Mouse (Mus musculus) thymus, postnatal 10 days (tissue): ENCODE data around the gene Dchs2.
"Not testable (repeated sequence)": the region's sequence is repeated elsewhere in the genome, so short reads cannot be mapped to it uniquely, and the experiment has no call there.

ENCODE experiments used
- DNase-seq, 2 experiments: peaks; one replicate each; pipeline ENCODE4 v3.0.0; 2021; ENCODE audit warnings: low spot score in 2 of 2

Dchs2 gene

DNA sequence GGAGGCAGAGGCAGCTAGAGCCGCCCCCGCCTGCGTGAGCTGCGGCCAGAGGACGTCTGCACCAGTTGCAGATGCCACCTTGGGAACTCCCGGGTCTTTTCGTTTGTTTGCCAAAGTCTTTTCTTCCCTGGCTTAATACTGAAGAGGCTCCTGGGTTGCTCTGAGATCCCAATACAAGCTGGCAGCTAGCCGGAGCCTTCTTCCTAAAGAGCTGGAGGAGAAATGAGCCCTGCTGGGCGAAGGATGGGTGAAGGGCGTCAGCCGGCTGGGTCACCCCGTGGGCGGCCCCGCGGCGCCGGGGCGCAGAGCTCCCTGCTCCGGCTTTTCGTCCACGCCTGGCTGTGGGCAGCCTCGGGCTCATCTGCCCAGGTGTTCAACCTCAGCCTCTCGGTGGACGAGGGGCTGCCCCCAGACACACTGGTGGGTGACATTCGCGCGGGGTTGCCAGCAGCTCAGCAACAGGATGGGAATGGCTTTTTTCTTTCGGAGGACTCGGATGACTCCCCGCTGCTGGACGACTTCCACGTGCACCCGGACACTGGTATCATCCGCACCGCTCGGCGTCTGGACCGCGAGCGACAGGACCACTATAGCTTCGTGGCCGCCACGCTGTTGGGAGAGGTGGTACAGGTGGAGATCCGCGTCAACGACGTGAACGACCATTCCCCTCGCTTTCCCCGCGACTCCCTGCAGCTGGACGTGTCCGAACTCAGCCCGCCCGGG lies at the start of gene Dchs2:
TSS of gene Dchs2 (plus strand) at position 223 of the 723 bp plus-strand sequence.
- DNase-seq: no peak

DNA sequence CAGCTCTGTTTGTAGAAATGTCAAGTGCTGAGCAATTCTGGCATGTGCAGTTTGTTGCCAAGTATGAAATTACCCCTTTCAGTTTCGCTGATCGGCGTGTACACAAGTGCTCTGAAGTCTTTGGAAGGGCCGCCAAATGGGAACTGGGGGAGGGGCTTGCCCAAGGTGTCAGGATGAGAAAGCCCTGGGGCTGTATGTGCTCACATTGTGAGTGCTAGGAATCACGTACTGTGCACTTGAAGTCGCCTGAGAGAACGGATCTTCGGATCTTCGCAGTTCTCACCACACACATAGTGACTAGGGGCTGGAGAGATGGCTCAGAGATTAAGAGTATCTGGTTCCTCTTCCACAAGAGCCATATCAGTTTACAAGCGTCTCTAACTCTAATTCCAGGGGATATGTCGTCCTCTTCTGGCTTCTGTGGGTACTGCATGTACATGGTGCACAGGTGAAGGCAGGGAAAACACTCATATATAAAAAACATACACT lies 47.1 kb upstream of the Dchs2 start:
- peak in 1 of 2 experiments; percentile 51 for DNase-seq

DNA sequence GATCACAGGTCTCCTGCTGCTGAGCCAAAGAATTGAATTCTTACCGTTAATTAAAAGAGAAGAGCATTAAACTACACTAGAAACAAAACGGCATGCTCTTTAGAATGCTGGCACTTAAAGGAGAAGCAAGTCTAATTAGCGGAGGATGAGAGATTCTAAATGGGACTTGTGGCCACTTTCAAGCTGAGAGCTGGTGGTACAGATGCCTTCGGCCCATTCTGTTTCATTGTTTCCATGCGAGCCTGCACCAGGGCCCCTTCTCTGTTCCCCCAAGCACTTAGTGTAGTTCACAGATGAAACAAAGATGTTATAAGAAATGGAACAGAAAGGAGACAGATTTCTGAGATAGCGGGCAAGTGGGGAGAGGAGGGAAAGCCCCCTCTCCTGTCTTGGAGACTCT lies 30.2 kb upstream of the Dchs2 start:
- no peak for DNase-seq

DNA sequence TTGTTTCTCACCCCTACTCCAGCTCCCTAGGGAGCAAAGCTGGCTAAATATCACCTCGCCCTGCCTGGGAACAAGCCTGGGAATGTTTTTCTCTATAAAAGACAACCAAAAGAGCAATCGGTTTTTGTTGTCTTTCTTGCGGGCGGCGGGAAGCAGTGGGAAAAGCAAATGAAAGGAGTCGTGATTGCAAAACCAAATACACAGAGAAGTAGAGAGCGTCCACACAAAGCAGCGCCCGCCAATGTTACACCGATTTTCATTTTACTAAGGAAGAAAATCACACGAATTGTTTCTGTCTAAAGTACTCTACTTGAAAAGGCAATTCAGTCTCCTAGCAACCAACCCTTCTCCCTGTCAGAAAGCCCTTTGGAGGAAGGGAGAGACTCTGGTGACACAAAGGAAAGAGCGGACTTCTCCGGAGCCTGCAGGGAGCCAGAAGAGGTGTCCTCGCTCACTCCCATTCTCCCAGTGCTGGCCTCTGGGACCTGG lies 29.2 kb upstream of the Dchs2 start:
- no peak for DNase-seq

DNA sequence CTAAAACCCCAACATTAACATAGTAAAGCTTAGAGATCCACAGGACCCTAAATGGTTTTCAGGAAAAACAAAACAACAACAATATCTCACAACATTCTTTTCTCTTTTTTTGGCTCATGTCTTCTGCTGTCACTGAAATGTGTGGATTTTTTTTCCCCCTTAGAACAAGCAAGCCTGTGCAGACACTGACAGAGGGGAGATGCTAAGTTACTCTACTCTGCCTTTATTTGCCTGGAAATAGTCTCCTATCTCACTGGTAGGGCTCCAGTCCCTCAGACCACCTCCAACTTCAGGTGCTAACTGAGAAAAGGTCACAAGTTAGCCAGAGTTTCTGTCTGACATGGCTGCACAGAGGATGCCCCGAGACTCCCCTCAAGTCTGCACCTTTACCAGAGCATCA lies 28.6 kb upstream of the Dchs2 start:
- DNase-seq: no peak

DNA sequence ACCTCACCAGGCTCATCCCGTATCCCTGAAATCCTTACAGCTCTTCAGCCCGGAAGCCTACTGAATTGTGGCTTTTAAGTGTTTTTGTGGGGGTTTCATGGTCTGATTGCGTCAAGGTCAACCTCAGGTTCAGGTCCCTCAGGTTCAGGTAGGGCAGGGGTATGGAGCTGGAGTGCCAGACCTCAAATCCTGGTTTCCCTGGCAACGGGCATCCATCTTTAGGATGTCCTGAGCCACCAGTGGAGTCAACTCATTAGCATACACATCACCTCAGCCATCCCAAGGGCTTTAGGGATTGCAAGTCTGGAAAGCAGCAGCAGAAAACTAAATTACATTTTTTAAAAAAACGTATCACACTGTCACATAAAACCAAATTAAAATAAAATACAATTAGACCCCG lies 28.1 kb upstream of the Dchs2 start:
- DNase-seq: no peak

DNA sequence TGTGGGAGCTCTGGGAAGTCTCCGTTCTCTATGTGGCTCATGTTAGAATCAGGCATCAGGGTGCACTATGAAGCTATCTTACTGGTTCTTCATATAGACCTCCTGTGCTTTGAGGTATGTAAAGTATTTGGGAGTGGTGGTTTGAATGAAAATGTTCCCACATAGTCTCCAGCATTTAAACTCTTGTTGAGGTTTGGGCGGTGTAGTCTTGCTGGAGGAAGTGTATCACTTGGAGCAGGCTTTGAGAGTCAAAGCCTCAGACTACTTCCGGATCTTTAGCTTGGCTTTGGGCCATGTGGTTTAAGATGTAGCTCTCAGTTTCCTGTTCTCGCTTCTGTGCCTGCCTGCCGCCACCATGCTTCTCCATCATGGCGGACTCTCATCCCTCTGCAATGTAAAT lies 25.5 kb upstream of the Dchs2 start:
- no peak for DNase-seq

DNA sequence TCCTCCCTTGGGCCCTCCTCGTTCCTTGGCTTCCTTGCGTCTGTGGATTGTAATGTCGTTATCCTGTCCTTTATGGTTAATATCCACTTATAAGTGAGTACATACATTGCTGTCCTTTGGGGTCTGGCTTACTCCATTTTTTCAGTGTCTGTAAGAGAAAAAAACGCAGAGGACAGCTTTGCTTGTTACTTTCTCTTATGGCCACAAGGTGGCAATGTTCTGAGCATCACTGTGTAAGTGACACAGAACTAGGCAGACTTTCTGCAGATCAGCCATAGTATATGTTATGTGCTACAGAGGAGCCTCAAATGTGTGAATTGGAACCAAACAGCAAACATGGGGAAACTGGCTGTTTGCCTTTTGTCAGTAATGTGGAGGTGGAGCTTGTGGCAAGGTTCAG lies 17.6 kb upstream of the Dchs2 start:
- no peak for DNase-seq

DNA sequence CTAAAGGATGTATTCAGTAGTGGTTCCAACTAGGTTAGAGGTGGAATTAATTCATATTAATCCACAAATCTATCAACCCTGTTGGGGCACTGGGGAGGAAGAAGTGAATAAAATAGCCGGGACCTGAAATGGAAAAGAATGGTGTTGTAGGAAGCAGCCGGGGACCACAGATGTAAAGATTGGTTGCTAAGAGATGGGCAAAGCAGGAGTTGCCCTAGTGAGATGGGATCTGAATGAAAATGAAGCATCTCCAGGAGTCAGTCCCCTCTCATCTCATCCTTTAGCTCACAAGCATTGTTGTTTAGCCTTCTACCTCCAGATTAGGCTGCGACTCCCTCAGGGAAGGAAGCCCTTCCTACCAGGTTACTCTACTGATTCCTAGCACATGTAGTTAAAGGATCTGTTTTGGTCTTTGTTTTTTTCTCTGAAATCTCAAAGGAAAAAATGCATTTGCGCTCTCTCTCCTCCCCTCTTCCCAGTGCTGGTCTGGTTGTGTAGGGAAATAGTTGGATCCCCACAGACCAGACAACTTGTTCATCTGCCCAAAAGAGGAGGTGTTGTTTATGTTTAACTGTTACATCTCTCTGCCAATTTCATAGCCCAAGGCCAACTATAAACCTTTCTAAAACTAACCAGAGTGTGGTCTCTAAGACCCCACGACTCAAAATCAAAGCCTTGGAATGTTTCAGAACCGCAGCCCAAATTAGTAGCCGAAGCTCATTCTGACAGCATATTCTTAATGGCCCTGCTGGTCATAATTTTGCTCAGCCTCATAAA lies 16.1 kb upstream of the Dchs2 start:
- DNase-seq: no peak

DNA sequence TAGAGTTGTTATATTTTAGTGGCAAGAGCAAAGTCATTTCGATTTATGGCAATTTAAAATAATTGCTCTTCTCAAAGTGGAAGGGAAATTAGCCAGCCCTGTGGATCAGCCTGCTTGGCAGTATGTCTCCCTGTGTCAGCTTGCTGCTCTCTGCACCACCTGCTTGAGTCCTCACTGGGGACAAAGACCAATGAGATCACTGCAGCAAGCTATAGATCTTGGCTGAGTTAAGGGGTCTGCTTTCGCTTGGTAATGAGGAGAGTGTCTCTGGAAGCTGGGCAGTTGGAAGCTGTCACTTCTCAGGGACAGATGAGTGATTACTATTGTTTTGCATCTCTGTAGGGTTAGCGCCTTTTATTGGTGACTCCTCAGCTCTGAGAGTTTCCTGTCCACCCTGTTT lies 14.9 kb upstream of the Dchs2 start:
- no peak for DNase-seq

DNA sequence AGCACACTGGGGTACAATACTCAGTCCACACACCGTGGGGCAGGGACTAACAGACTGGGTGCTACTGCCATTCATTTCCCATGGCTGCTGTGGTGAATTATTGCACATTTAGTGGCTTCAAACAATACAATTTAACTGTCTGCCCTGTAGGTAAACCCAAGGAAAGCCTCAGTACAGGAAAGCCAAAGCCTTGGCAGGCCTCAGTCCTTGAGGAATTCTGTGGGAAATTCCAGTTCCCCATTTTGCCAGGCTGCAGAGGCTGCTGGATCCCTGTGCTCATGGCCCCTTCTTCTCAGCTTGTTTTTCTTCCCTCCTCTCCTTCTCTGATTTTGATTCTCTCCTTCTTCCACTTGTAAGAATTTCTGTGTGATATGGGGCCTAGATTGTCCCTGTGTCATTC lies 12.8 kb upstream of the Dchs2 start:
- no peak for DNase-seq

DNA sequence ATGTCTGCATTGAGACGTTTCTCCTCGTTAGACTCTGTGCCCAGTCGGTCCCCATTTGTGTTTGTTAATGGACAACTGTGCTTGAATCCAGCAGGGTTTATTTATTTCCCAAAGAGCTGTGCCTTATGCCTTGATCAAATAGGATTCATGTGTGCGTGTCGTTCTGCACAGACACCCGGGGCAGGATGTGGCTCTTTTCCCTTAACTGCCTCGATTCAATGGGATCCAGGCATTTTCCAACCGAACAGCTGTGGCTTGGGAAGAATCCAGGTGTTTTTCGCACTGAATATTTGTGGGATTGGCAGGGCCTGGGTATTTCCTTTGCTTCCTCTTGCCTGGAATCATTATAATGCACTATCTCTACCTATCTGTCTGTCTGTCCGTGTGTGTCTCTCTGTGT lies 10.2 kb upstream of the Dchs2 start:
- DNase-seq: no peak

DNA sequence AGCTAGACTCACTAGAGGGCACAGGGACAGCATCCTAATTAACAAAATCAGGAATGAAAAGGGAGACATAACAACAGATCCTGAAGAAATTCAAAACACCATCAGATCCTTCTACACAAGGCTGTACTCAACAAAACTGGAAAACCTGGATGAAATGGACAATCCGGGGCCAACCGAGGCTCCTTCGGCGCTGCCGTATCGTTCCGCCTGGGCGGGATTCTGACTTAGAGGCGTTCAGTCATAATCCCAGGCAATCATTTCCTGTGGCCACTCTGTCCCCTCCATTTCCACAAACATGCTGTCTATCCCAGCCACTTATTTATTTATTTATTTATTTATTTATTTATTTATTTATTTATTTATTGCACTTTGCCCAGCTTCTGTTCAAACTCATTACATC lies 3.8 kb upstream of the Dchs2 start:
- DNase-seq: not testable (repeated sequence)

DNA sequence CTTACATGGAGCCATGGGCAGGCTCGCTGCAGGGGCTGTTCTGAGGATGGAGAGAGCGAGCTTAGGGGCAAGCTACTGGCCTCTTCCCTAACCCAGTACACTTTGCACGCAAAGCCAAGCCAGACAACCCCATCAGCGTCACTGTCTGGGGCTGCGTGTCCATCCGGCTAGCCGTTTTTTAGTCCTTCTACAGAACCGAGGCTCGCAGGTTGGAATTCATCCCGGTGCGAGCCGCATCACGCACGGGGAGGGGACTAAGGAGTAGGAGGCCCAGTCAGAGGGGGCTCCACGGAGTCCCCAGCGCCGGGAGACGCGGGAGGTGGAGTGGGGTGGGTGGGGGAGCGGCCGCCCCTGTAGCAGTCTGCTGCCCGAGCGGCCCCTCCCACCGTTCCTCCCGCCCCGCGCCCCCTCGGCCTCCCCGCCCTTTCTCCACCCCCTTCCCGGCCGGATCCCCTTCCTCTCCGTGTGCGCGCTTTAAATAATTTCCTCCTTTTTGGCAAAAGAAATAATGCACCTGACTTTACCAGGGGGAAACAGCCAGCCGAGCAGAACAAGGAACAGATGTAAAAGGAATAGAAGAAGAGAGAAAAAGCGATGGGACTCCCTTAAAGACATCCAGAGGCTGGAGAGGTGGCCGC lies 541 bp upstream of the Dchs2 start:
- no peak for DNase-seq

DNA sequence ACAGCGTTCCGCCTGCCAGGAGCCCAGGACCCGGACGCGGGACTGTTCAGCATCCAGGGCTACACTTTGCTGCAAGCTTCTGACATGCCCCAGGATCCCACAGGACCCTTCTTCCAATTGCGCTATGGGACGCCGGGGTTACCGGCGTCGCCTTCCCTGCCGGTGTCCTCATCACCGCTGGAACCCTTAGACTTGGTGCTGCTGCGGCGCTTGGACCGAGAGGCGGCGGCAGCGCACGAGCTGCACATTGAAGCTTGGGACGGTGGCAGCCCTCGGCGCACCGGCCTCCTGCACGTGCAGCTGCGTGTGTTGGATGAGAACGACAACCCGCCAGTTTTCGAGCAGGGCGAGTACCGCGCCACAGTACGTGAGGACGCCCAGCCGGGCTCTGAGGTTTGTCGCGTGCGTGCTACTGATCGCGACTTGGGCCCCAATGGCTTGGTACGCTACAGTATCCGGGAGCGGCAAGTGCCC lies 738 bp downstream of the Dchs2 start:
- no peak for DNase-seq

DNA sequence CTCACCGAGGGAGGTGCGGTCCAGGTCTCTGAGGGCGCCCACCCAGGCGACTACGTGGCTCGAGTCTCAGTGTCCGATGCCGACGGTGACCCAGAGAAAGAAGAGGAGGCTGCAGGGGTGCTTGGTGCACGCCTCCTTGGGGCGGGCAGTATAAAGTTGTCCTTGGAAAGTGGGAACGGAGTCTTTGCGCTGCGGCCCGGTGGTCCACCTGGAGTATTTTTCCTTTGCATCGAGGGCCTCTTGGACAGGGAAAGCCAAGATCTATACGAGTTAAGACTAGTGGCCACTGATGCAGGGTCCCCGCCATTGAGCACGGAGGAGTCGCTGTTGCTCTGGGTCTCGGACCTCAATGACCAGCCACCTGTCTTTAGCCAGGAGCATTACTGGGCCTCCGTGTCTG lies 1.4 kb downstream of the Dchs2 start:
- no peak for DNase-seq

DNA sequence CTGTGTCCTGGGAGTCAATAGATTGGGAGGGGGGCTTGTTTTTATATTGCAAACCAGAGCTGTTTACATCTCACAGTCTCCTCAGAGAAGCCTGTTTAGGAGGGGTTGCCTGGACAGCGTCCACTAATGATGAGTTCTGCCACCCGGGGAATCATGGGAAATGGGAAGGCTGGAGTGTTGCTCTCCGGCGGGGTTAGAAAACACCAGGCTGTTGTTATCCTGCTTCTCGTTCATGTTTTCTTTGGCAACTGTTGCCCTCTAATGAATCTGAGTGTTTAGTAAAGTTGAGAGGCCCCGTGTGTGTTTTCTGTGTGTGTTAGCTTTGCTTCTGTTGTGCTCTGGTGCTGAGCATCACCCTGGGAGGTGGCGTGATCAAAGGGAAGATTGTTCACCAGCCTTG lies 8.7 kb downstream of the Dchs2 start:
- no peak for DNase-seq

DNA sequence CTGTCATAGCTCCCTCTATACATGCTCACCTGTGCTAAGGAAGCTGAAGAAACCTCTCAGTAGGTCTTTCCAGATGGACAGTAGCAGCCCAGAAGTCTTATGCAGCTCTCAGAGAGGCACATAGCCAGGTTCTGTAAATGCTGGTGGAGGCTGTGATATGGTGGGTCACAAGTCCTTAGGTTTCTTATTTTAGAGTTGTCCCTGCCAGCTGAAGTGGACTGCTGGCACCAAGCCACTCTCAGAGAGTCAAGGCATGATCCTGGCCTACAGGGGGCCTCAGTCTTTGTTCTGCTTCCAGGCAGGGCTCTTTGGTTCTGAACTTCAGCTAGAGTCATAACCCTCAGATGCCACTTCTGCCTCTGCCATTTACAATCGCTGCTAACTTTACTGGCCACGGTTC lies 11.1 kb downstream of the Dchs2 start:
- no peak for DNase-seq

DNA sequence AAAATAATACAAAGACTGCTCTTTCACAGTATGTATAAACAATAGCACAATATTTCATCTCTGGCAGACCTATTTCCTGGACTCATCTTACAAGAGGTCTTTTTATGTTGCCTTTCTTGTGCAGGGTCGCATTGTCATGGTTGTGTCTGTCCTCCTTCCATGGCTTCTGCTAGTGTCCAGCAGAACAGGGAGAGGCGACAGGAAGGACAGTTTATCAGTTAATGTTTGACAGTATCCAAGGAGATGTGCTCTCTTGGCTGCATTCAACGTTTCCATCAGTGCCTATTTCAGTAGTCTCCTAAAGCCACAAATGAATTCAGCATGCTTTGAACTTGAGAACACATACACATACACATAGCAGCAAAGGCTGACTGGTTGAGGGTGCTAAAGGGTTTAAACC lies 17.9 kb downstream of the Dchs2 start:
- DNase-seq: no peak

DNA sequence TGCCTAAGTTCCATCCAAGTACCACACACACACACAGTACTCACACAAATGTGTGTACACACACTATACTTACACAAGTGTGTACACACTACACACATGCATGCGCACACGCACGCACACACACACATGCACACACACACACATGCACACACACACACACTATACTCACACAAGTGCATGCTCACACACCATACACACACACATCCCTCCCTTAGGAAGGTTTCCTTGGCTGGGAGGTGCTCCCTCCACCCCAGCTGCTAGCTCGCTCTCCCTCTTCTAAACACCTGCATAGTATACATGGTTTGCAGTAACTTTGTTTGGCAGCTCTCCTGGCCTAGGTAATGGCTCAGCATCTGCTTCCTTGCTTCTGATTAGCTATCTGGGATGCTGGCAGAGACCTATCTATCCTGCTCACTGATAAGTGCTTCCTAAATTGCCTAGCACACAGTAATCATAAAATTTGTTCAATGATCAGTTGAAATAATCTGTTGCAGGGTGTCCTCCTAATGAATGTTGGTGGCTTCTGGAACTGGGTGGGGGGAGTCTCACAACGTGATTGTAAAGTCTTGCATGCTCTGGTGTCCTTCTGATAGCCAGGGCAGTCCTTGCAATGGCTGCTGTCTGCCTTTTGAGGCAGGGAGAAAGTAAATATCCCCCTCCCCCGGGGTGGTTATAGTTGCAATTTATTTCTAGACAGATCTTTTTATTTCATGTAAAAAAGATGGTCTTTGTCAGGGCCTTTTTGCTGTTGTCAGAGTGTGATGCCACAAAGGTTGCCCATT lies 19.7 kb downstream of the Dchs2 start:
- no peak for DNase-seq

DNA sequence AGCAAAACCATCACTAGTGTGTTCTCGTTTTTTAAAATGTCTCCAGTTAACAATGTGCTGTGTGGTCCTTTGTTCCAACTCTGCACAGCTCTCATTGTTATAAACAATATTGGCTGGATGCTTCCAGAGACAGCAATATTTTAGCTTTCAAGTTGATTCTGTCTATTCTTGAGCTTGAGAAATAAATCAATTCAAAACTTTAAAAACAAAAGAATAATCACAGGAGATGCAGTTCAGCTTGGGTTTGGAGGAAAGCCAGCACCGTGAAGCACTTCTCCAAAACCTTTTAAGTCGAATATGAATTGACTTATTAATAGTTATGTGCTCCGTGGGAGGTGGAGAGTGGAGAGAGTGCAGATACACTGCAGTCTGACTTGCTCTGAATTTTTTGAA lies 20.3 kb downstream of the Dchs2 start:
- no peak for DNase-seq

DNA sequence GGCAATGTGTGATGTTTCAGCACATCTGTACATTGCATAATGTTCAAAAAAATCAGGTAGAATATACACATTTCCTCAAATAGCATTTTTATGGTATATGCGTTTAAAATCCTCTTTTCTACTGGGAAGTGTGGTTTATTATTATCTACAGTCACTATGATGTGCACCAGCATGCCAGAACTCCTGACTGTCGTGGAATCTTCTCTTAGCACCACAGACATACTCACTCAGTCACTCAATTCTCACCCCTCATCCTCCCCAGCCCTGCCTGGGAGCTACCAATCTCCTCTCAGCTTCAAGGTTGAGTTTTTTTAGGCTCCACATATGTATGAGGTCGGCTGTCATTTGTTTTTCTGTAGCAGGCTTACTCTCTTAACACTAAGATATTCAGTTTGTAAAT lies 20.8 kb downstream of the Dchs2 start:
- no peak for DNase-seq
